Mouse (Mus musculus) neural tube, embryonic 11.5 days (tissue): ENCODE results near the gene Gdf11. TPM values are rescaled to one million over a fixed set of nuclear protein-coding genes. Genes with fewer than 3 reads are reported as not detected.
A peak's percentile ranks its signal among the peaks of the same experiment; 100 is the strongest.

Source experiments
- ATAC-seq: fragments of 200-750 bp; cut with Nextera tagmentation; 2 replicates; pipeline ENCODE4 v1.8.0; 2017; ENCODE audit warnings: moderate number of reproducible peaks, mild to moderate bottlenecking, moderate TSS enrichment, moderate library complexity; ENCODE audit not compliant: insufficient read depth, low FRiP score, low TSS enrichment
- DNase-seq: peaks from one replicate; pipeline ENCODE4 v3.0.0-alpha.2; 2015; ENCODE audit warnings: low spot score
- H3K27ac ChIP-seq: fragments of 300-500 bp; sonication (generic); 2 replicates; pipeline ENCODE4 v1.5.1; 2014; ENCODE audit warnings: low read depth, mild to moderate bottlenecking, low read length
- H3K27me3 ChIP-seq: fragments of 300-500 bp; sonication (generic); 2 replicates; pipeline ENCODE4 v1.6.1; 2014; ENCODE audit warnings: mild to moderate bottlenecking, low read length, mixed read lengths; ENCODE audit not compliant: control insufficient read depth, insufficient read depth
- H3K36me3 ChIP-seq: fragments of 300-500 bp; sonication (generic); 2 replicates; pipeline ENCODE4 v1.6.1; 2014; ENCODE audit warnings: mild to moderate bottlenecking, low read length, moderate library complexity, mixed read lengths; ENCODE audit not compliant: control insufficient read depth, insufficient read depth
- H3K4me1 ChIP-seq: fragments of 300-500 bp; sonication (generic); 2 replicates; pipeline ENCODE4 v1.6.1; 2014; ENCODE audit warnings: low read length, mixed read lengths; ENCODE audit not compliant: control insufficient read depth, insufficient read depth
- H3K4me2 ChIP-seq: fragments of 300-500 bp; sonication (generic); 2 replicates; pipeline ENCODE4 v1.6.1; 2014; ENCODE audit warnings: low read depth, mild to moderate bottlenecking, moderate library complexity
- H3K4me3 ChIP-seq: fragments of 300-500 bp; sonication (generic); 2 replicates; pipeline ENCODE4 v1.5.1; 2014; ENCODE audit warnings: low read depth, low read length
- H3K9ac ChIP-seq: fragments of 300-500 bp; sonication (generic); 2 replicates; pipeline ENCODE4 v1.6.1; 2014; ENCODE audit warnings: mild to moderate bottlenecking, low read length
- H3K9me3 ChIP-seq: fragments of 300-500 bp; sonication (generic); 2 replicates; pipeline ENCODE4 v1.6.1; 2016; ENCODE audit warnings: low read length; ENCODE audit not compliant: control insufficient read depth
- WGBS: fragments of 180-500 bp; shearing (Covaris S2); extraction: QIAGEN DNeasy Blood & Tissue Kit; methylation state at CpG from one replicate; pipeline ENCODE4 v1.1.7; 2014; 5-methylcytosine and 5-hydroxymethylcytosine counted together
- polyA plus RNA-seq: library from polyadenylated mRNA; unstranded; fragments of >200 nt; fragmentation: Nextera tagmentation; extraction: Ambion mirVana; gene quantifications from 2 replicates; pipeline ENCODE4 v1.2.1, GENCODE M21; 2014

Gene Gdf11
- polyA plus RNA-seq, 1 experiment from 2014 or later = 17.7 TPM

GRCm38 (mm10) chr10:128908778-128909448 is 17.4 kb upstream of the Gdf11 start:
- H3K9me3 ChIP-seq = no peaks in the 10 kb centered on the region
- H3K27ac ChIP-seq = no peak overlapping the region
- H3K4me2 ChIP-seq = peak overlapping the region; percentile 60
- DNase-seq (no peak), ATAC-seq (no peak)
- H3K4me3 ChIP-seq = peak overlapping the region; percentile 67
- WGBS = 60% methylated on average over 13 of the region's 13 CpGs
- H3K27me3 ChIP-seq = 0 out of 2 replicates have a peak, but pooled peaks cover 2% of the 10 kb centered on the region
- peak overlapping the region; percentile 72 for H3K9ac ChIP-seq
- H3K4me1 ChIP-seq = no peaks in the 10 kb centered on the region
- H3K36me3 ChIP-seq = no peaks in the 10 kb centered on the region; the same call in 1 of the 2 replicates

GRCm38 (mm10) chr10:128904812-128905211 is 13.3 kb upstream of the Gdf11 start:
- H3K9ac ChIP-seq = no peak overlapping the region
- H3K4me2 ChIP-seq = no peak overlapping the region
- WGBS = 78% methylated on average over 5 of the region's 5 CpGs
- ATAC-seq (no peak), DNase-seq (no peak)
- no peaks in the 10 kb centered on the region for H3K9me3 ChIP-seq
- 0 out of 2 replicates have a peak, but pooled peaks cover 2% of the 10 kb centered on the region for H3K27me3 ChIP-seq
- H3K4me3 ChIP-seq = no peak overlapping the region
- no peaks in the 10 kb centered on the region for H3K36me3 ChIP-seq
- H3K4me1 ChIP-seq = no peaks in the 10 kb centered on the region
- no peak overlapping the region for H3K27ac ChIP-seq

GRCm38 (mm10) chr10:128902409-128902988 is 11.0 kb upstream of the Gdf11 start:
- no peak overlapping the region for H3K27ac ChIP-seq
- H3K4me2 ChIP-seq = no peak overlapping the region
- ATAC-seq (no peak), DNase-seq (no peak)
- WGBS = 81% methylated on average over 3 of the region's 3 CpGs
- no peaks in the 10 kb centered on the region for H3K9me3 ChIP-seq
- H3K9ac ChIP-seq = no peak overlapping the region
- no peak overlapping the region for H3K4me3 ChIP-seq
- H3K36me3 ChIP-seq = no peaks in the 10 kb centered on the region
- H3K27me3 ChIP-seq = no peaks in the 10 kb centered on the region
- no peaks in the 10 kb centered on the region for H3K4me1 ChIP-seq

- ATAC-seq = no peak
- 74% methylated on average over 1 of the region's 1 CpGs for WGBS
These were observed 9.9 kb upstream of the Gdf11 start for GRCm38 (mm10) chr10:128901409-128901808.

DNA sequence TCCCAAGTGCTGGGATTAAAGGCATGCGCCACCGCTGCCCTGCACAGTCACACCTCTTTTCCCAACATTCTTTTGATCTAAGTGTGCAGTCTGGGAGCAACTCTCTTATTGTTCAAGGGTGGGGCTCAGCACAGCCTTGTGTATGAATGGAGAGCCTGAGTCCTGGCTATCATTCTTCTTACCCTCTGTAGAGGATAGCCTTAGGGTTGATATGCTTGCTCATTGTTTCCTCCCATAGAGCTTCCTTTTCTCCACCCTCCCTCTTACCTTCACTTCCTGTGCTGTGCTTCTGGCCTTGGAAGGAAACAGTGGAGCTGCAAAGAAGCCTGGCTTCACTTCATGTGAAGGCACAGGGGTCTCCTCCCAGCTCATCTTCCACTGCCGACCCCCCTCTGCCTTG is 9.2 kb upstream of the Gdf11 start, which contains the start of gene Cd63:
Gene Cd63 (plus strand): TSS at position 292 of the 400 bp plus-strand sequence.
- WGBS = 90% methylated on average over 3 of the region's 3 CpGs
- H3K9ac ChIP-seq = no peak within 1 kb of the TSS

More at GRCm38 (mm10) chr10:128901409-128901808, 9.9 kb upstream of the Gdf11 start:
- peaks cover 4% of the 10 kb centered on the region for H3K27me3 ChIP-seq
- H3K9me3 ChIP-seq = no peaks in the 10 kb centered on the region
- no peaks in the 10 kb centered on the region for H3K4me1 ChIP-seq
- DNase-seq = no peak
- no peak overlapping the region for H3K9ac ChIP-seq
- no peak overlapping the region for H3K4me3 ChIP-seq
- no peak overlapping the region for H3K4me2 ChIP-seq
- no peaks in the 10 kb centered on the region for H3K36me3 ChIP-seq
- H3K27ac ChIP-seq = no peak overlapping the region

DNA sequence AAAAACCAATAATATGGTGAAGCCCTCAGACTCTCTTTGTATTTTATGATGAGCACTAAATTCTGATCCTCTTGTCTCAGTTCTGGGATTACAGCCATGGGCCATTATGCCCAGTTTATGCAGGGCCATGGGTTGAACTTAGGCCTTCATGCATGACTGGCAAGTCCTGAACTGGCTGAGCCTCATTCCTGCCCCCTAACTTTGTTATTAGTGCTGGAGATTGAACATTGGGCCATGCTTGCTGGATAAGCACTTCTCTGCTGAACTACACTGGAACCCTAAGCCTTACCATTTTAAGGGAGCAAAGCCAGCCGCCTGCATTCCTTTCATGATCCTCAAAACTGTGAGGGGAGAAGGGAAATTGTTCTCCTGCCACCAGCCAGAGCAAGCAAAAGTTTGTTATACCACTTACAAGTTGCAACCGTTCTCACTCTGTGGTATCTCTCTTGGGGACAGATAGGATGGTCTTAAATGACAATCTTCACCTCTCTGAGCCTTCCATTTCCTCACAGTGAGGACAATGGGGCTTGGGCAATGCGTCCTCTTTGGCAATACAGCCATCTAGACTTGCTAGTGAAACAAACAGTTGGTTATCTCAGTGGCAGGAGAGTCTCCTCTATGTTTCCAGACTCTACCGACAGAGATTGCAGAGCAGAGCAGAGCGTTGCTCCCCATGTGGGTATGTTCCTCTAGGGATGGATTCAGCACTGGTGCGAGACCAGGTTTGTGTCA is 8.4 kb upstream of the Gdf11 start:
- no peak for ATAC-seq

More for the DNA sequence above, 9.2 kb upstream of the Gdf11 start, which contains the start of gene Cd63:
- ATAC-seq (no peak), DNase-seq (no peak)
- H3K4me1 ChIP-seq = peaks cover 2% of the 10 kb centered on the region; the same call in 1 of the 2 replicates
- H3K36me3 ChIP-seq = no peaks in the 10 kb centered on the region
- H3K4me3 ChIP-seq = no peak within 1 kb of the TSS
- H3K4me2 ChIP-seq = no peak within 1 kb of the TSS
- no peaks in the 10 kb centered on the region for H3K9me3 ChIP-seq
- H3K27ac ChIP-seq = no peak within 1 kb of the TSS
- H3K27me3 ChIP-seq = peaks cover 7% of the 10 kb centered on the region

GRCm38 (mm10) chr10:128897501-128897900 is 6.0 kb upstream of the Gdf11 start:
- ATAC-seq (no peak), DNase-seq (no peak)
- H3K27me3 ChIP-seq = peaks cover 9% of the 10 kb centered on the region
- no peak overlapping the region for H3K27ac ChIP-seq
- no peak overlapping the region for H3K4me3 ChIP-seq
- no peaks in the 10 kb centered on the region for H3K36me3 ChIP-seq
- H3K9me3 ChIP-seq = no peaks in the 10 kb centered on the region
- no peak overlapping the region for H3K9ac ChIP-seq
- WGBS = 44% methylated on average over 1 of the region's 1 CpGs
- H3K4me2 ChIP-seq = no peak overlapping the region
- H3K4me1 ChIP-seq = peaks cover 2% of the 10 kb centered on the region

More for the DNA sequence above, 8.4 kb upstream of the Gdf11 start:
- DNase-seq = no peak
- no peak overlapping the region for H3K4me3 ChIP-seq
- H3K9ac ChIP-seq = no peak overlapping the region
- 80% methylated on average over 6 of the region's 6 CpGs for WGBS
- no peak overlapping the region for H3K4me2 ChIP-seq
- H3K4me1 ChIP-seq = peaks cover 2% of the 10 kb centered on the region; the same call in 1 of the 2 replicates
- H3K36me3 ChIP-seq = no peaks in the 10 kb centered on the region
- no peaks in the 10 kb centered on the region for H3K9me3 ChIP-seq
- H3K27ac ChIP-seq = no peak overlapping the region
- H3K27me3 ChIP-seq = peaks cover 9% of the 10 kb centered on the region

DNA sequence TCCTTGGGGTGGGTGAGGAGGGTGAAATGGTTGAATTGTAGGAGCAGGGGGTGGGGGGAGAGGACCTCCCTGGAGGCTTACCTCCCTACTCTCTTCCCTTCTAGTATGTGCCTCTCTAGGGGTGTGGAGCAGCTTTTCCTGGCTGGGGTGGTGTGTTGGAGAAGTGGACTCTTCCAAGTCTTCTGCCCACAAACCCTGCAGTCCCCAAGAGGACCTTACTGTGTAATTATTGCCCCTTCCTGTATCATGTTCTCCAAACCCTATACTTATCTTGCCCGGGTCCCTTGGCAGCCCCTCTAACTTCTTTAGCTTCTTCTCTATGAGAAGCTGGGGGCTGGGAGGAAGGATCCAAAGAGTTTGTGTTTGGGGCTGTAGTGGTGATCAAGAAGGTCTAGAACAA is 5.3 kb upstream of the Gdf11 start:
- Histone ChIP-seq H3K4me1 (peaks cover 2% of the 10 kb centered on the region), H3K4me2 (no peak overlapping the region), H3K36me3 (no peaks in the 10 kb centered on the region), H3K27me3 (peaks cover 9% of the 10 kb centered on the region), H3K9ac (no peak overlapping the region), H3K9me3 (no peaks in the 10 kb centered on the region), H3K27ac (no peak overlapping the region), H3K4me3 (no peak overlapping the region)
- 63% methylated on average over 1 of the region's 1 CpGs for WGBS
- no peak for DNase-seq
- no peak for ATAC-seq
